Mouse (Mus musculus): Measurements from ENCODE around the gene Fa2h. TPM values are rescaled to one million over a fixed set of nuclear protein-coding genes. Genes with fewer than 3 reads are reported as not detected.

Fa2h gene
- polyA plus RNA-seq, 1 experiment from 2014 or later: not detected

DNA sequence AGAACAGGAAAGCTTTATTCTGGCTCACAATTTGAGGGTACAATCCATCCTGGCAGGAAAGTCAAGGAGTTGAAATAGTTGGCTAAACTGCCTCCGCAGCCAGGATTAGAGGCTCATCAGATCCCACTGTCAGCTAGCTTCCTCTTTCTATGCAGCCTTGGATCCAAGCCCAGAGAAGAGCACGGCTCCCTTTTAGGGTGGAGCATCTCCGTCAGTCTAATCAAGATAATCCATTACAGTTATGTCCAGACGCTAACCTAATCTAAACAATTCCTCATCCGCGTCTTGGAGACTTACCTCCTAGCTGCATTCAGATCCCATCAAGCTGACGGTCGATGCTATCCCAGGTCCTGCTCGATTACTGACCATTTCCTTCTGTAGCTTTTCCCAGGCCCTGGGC is 7.7 kb downstream of the Fa2h start:
- no peak overlapping the region for H3K27ac ChIP-seq
- 79% methylated on average over 9 of the region's 9 CpGs for WGBS
- no peaks in the 10 kb centered on the region for H3K4me1 ChIP-seq
- DNase-seq (ENCODE audit: low spot score): no peak
- no peak overlapping the region for H3K4me3 ChIP-seq
- no peaks in the 10 kb centered on the region for H3K9me3 ChIP-seq (replicated peaks)
- no peaks in the 10 kb centered on the region for H3K36me3 ChIP-seq
- peaks cover 35% of the 10 kb centered on the region for H3K27me3 ChIP-seq (ENCODE audit: low read depth, poor library complexity, severe bottlenecking)

DNA sequence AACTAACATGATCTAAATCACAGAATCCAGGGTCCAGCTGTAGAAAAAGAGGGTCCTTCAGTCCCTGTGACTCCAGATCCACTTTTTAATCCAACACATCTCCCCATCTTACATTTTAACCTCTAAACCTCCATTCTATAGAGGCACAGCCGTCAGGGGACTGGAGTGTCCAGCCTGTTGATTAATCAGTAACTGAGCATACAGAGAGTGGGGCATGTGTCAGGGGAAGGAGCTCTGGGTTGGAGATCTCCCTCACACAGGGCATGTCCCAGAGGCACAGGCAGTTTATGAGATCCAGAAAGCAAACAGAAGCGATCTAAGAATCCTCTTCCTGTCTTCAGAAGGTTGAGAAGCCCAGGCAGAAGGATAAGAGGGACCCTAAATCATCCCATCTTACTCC is 9.0 kb downstream of the Fa2h start:
- Histone ChIP-seq H3K4me1 (no peaks in the 10 kb centered on the region), H3K9me3 (replicated peaks) (no peaks in the 10 kb centered on the region), H3K4me3 (no peak overlapping the region), H3K27me3 (ENCODE audit: low read depth, poor library complexity, severe bottlenecking) (peaks cover 23% of the 10 kb centered on the region; the same call in 1 of the 2 replicates), H3K27ac (no peak overlapping the region), H3K36me3 (no peaks in the 10 kb centered on the region)
- 64% methylated on average over 2 of the region's 2 CpGs for WGBS
- DNase-seq (ENCODE audit: low spot score): no peak

DNA sequence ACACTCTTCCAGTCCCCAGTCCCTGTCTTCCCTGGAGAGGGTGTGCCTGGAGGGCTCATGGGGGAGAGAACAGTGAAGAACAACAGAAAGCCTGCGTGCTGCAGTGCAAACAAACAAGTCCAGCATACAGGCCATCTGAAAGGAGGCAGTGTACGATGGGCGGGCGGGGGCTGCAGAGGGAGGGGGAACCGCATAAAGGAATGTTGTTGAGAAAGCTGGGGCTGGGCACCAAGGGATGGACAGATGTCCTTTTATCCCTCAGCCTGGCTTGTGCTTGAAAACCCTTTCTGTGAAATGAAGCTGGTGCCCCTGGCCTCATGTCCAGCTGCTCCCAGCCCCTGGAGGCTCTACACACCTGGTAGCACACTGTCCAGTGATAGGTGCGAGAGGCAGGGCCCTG is 18.4 kb downstream of the Fa2h start:
- no peaks in the 10 kb centered on the region for H3K9me3 ChIP-seq (replicated peaks)
- H3K27ac ChIP-seq: no peak overlapping the region
- WGBS: 71% methylated on average over 6 of the region's 6 CpGs
- no peaks in the 10 kb centered on the region for H3K4me1 ChIP-seq
- H3K36me3 ChIP-seq: no peaks in the 10 kb centered on the region
- DNase-seq (ENCODE audit: low spot score): no peak
- H3K27me3 ChIP-seq (ENCODE audit: low read depth, poor library complexity, severe bottlenecking): no peaks in the 10 kb centered on the region
- no peak overlapping the region for H3K4me3 ChIP-seq

DNA sequence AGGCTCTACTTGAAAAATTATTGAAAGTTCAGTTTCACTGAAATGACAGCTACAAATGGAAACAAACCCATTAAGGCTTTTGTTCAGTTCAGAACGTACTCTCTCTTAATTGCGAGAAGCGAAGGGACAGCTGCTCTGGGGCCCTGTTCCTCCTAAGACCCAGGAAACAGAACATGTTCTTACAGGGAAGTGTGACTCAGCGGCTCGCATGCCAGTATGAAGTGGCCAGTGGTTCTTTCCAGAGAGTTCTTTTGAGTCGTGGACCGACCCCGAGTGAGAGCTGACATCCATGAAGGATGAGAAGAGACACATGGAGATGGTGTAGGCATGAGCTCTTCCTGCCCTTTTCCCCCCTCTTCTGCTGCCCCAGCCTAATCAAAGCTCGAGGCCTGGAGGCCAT is 23.9 kb downstream of the Fa2h start:
- DNase-seq (ENCODE audit: low spot score): no peak
- Histone ChIP-seq H3K36me3 (no peaks in the 10 kb centered on the region), H3K4me3 (no peak overlapping the region), H3K9me3 (replicated peaks) (no peaks in the 10 kb centered on the region), H3K27me3 (ENCODE audit: low read depth, poor library complexity, severe bottlenecking) (no peaks in the 10 kb centered on the region; the same call in 1 of the 2 replicates), H3K27ac (no peak overlapping the region), H3K4me1 (no peaks in the 10 kb centered on the region; the same call in 1 of the 2 replicates)
- WGBS: 87% methylated on average over 9 of the region's 9 CpGs

DNA sequence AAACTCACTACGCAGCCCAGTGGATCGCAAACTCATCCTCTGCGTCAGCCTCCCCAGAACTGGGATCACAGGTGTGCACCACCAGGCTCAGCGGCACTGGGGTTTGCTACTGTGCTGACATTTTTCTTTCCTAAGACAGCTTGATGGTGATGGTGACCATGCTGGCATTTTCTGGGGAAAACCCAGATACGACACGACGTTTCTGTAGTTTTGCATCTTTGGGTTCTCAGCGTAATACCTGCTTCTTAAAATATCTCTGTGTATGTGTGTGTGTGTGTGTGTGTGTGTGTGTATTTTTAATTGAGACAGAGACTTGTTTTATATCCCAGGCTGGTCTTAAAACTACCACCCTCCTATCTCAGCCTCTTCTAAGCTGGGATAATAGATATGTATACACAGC is 26.3 kb downstream of the Fa2h start:
- Histone ChIP-seq H3K27ac (no peak overlapping the region), H3K4me1 (no peaks in the 10 kb centered on the region; the same call in 1 of the 2 replicates), H3K36me3 (no peaks in the 10 kb centered on the region), H3K27me3 (ENCODE audit: low read depth, poor library complexity, severe bottlenecking) (no peaks in the 10 kb centered on the region; the same call in 1 of the 2 replicates), H3K9me3 (replicated peaks) (no peaks in the 10 kb centered on the region), H3K4me3 (no peak overlapping the region)
- no peak for DNase-seq (ENCODE audit: low spot score)
- 85% methylated on average over 8 of the region's 8 CpGs for WGBS

DNA sequence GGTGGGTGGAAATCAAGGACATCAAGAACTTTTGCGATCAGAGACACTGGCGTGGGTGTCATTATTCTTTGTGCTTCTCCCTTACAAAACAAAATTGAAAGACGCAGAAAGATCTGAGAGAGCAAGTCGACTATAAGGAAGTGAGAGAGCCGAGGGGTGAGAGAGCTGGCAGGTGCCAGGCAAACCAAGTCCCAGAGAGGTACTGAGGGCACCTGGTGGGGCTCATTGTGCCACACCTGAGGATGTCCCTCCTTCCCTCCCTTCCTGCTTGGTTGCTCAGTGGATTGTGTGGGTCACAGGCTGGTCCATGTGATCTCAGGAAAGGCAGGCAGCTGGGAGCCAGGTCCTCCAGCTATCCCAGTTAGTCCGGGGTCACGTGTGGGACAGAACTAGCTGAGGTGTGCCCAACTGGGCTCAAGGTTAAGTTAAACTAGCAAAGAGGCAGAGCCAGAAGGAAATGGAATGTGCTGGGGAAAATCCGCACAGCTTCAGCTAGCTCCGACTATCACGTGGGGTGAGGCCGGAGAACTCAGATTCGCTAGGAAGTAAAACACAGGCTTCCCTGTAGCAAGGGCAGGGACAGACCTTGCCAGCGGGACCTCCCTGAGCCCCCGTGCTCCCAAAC is 26.9 kb downstream of the Fa2h start:
- Histone ChIP-seq H3K36me3 (no peaks in the 10 kb centered on the region), H3K4me1 (no peaks in the 10 kb centered on the region; the same call in 1 of the 2 replicates), H3K27me3 (ENCODE audit: low read depth, poor library complexity, severe bottlenecking) (no peaks in the 10 kb centered on the region; the same call in 1 of the 2 replicates), H3K9me3 (replicated peaks) (no peaks in the 10 kb centered on the region), H3K27ac (no peak overlapping the region), H3K4me3 (no peak overlapping the region)
- no peak for DNase-seq (ENCODE audit: low spot score)
- WGBS: 46% methylated on average over 14 of the region's 14 CpGs

DNA sequence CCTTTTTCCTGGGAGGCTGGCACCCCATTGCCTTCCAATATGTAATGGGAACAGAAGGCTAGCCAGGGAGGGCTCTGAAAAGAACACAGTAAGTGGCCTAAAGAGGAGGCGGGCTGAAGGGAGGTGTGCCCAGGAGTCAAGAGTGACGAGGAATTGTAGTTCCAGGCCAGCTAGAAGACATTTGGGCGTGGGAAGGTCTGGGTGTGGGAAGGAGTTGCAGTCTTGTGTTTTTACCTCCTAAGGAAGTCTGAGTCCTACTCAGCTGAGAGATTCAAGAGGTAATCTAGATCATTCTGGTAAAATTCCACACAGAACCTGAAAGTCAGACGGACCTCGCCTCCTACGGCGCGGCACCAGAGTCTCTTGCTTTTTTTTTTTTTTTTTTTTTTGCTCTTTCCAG is 30.1 kb downstream of the Fa2h start:
- peaks cover 10% of the 10 kb centered on the region for H3K4me1 ChIP-seq
- H3K27me3 ChIP-seq (ENCODE audit: low read depth, poor library complexity, severe bottlenecking): no peaks in the 10 kb centered on the region; the same call in 1 of the 2 replicates
- no peak overlapping the region for H3K4me3 ChIP-seq
- H3K27ac ChIP-seq: no peak overlapping the region
- WGBS: 78% methylated on average over 8 of the region's 8 CpGs
- no peak for DNase-seq (ENCODE audit: low spot score)
- H3K36me3 ChIP-seq: no peaks in the 10 kb centered on the region
- no peaks in the 10 kb centered on the region for H3K9me3 ChIP-seq (replicated peaks)

DNA sequence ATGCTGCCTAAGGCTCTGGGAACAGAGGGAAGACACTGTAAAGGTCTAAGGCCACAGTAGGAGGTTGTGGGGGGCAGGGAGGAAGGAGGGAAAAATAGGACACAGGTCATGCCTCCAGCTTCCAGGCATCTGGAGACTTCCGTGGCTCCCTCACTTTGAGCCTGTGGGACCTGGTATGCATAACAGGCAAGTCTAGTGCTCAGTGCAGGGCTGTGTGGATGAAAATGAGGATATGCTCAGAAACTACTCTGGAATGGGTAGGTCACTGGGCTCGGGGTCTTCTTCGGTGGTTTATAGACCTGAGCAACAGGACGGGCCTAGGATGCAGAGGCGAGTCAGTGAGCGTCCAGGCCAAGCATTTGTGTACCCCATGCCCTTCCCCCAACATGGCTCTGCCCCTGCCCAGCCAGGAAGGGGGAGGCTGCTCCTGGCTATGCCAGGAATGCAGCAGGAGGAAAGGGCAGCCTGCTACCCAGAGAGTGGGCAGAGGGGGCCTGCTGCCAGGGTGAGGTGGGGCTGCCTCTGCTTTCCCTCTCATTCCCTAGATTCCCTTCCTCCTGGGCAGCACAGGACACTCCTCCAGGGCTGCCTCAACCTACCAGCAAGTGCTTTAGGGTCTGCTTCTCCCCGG is 32.9 kb downstream of the Fa2h start:
- no peaks in the 10 kb centered on the region for H3K9me3 ChIP-seq (replicated peaks)
- H3K27me3 ChIP-seq (ENCODE audit: low read depth, poor library complexity, severe bottlenecking): no peaks in the 10 kb centered on the region
- 69% methylated on average over 7 of the region's 7 CpGs for WGBS
- H3K36me3 ChIP-seq: no peaks in the 10 kb centered on the region
- H3K27ac ChIP-seq: peak overlapping the region; percentile 8; the same call in 1 of the 2 replicates
- no peak for DNase-seq (ENCODE audit: low spot score)
- no peak overlapping the region for H3K4me3 ChIP-seq
- peaks cover 10% of the 10 kb centered on the region; the same call in 1 of the 2 replicates for H3K4me1 ChIP-seq

DNA sequence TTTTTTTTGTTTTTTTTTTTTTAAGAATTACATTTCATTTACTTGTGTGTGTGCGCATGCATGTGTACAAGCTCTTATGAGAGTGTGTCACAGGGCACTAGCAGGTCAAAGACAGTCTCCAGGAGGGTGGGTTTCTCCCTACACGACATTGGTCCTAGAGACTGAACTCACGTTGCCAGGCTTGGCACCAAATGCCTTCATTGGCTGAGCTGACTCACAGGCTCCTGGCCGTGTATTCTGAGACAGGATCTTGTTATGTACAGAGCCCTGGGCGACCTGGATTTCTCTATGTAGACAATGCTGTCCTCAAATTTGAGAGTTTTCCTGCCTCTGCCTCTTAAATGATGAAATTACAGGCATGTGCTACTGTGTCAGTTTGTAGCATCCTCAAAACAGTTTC is 33.7 kb downstream of the Fa2h start:
- Histone ChIP-seq H3K4me1 (peaks cover 10% of the 10 kb centered on the region; the same call in 1 of the 2 replicates), H3K36me3 (no peaks in the 10 kb centered on the region), H3K9me3 (replicated peaks) (no peaks in the 10 kb centered on the region), H3K4me3 (no peak overlapping the region), H3K27me3 (ENCODE audit: low read depth, poor library complexity, severe bottlenecking) (no peaks in the 10 kb centered on the region), H3K27ac (no peak overlapping the region)
- no peak for DNase-seq (ENCODE audit: low spot score)
- 69% methylated on average over 5 of the region's 5 CpGs for WGBS

DNA sequence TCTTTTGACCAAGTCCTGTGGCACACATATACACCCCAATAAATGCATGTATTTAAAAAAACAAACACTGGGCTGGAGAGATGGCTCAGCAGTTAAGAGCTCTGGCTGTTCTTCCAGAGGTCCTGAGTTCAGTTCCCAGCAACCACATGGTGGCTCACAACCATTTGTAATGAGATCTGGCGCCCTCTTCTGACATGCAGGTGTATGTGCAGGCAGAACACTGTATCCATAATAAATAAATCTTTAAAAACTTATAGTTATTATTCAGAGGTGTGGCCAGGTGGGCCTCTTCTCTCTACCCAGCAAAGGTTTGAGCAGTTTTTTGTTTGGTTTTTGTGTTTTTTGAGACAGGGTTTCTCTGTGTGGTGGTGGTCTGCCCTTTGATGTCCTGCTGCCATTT is 34.7 kb downstream of the Fa2h start:
- WGBS: 49% methylated on average over 1 of the region's 1 CpGs
- Histone ChIP-seq H3K4me3 (no peak overlapping the region), H3K4me1 (peaks cover 10% of the 10 kb centered on the region; the same call in 1 of the 2 replicates), H3K27me3 (ENCODE audit: low read depth, poor library complexity, severe bottlenecking) (no peaks in the 10 kb centered on the region), H3K27ac (no peak overlapping the region), H3K9me3 (replicated peaks) (no peaks in the 10 kb centered on the region), H3K36me3 (no peaks in the 10 kb centered on the region)
- no peak for DNase-seq (ENCODE audit: low spot score)

DNA sequence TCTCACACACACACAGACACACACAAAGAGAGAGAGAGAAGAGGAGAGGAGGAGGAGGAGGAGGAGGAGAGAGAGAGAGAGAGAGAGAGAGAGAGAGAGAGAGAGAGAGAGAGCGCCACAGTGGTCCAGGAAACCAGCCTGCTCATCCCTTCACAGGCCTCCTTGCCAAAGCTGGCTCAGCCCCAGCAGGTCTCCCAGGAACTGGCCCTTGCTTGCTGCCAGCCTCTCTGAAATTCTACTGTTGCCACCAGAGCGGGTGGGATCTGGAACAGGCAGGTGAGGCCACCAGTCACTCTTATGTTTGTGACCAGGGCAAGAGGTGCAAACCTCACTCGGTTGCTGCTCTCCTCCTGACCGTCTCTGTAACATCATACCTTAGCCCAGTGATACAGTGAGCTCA is 36.2 kb downstream of the Fa2h start:
- no peaks in the 10 kb centered on the region for H3K27me3 ChIP-seq (ENCODE audit: low read depth, poor library complexity, severe bottlenecking)
- no peak overlapping the region for H3K27ac ChIP-seq
- DNase-seq (ENCODE audit: low spot score): no peak
- peaks cover 10% of the 10 kb centered on the region; the same call in 1 of the 2 replicates for H3K4me1 ChIP-seq
- no peak overlapping the region for H3K4me3 ChIP-seq
- H3K9me3 ChIP-seq (replicated peaks): no peaks in the 10 kb centered on the region
- 82% methylated on average over 4 of the region's 4 CpGs for WGBS
- no peaks in the 10 kb centered on the region for H3K36me3 ChIP-seq

DNA sequence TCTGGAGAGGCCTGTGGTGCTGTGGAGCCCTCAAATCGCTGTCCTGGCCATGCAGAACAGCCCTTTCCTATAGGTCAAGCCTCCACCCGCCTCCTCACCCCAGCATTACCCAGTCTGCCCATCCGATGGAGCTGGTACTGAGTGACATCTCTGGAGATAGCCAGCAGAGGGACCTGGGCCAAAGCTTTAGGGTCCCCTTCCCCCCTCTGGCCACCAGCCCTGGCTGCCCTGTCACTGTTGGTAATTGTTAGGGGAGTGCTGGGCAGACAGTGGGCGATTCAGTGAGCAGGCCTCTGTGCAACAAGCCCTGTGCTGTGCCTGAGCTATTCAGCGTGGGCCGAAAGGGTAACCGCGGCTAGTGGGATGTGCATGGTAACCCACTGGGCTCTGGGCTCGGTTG is 40.1 kb downstream of the Fa2h start:
- 82% methylated on average over 9 of the region's 9 CpGs for WGBS
- no peak overlapping the region for H3K4me3 ChIP-seq
- no peak overlapping the region for H3K27ac ChIP-seq
- no peak for DNase-seq (ENCODE audit: low spot score)
- H3K27me3 ChIP-seq (ENCODE audit: low read depth, poor library complexity, severe bottlenecking): no peaks in the 10 kb centered on the region
- H3K4me1 ChIP-seq: no peaks in the 10 kb centered on the region
- no peaks in the 10 kb centered on the region for H3K9me3 ChIP-seq (replicated peaks)
- H3K36me3 ChIP-seq: no peaks in the 10 kb centered on the region

DNA sequence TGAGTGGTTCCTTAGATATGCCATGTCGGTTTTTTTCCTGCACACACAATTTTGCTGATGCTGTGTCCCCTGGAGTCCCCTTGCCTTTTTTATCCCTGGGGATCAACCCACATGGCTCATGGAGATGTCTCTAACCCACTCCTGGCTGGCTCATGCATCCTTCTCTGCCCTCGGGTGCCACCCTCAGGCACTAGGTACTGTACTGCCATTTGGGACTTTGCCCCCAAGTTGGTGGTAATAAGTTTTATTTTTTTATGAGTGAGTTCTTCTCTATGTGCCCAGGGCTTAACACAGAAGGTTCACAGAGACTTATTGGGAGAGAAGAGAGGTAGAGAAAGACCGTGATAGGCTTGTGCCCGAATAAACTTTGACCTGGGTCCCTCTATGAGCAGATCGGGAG is 41.3 kb downstream of the Fa2h start:
- Histone ChIP-seq H3K9me3 (replicated peaks) (no peaks in the 10 kb centered on the region), H3K27me3 (ENCODE audit: low read depth, poor library complexity, severe bottlenecking) (no peaks in the 10 kb centered on the region), H3K4me3 (no peak overlapping the region), H3K4me1 (no peaks in the 10 kb centered on the region), H3K36me3 (no peaks in the 10 kb centered on the region), H3K27ac (no peak overlapping the region)
- WGBS: 86% methylated on average over 5 of the region's 5 CpGs
- no peak for DNase-seq (ENCODE audit: low spot score)

Measured in limb, embryonic 10.5 days (tissue).